ENCODE assay signal across 8 mouse cellular contexts in the genomic region with DNA sequence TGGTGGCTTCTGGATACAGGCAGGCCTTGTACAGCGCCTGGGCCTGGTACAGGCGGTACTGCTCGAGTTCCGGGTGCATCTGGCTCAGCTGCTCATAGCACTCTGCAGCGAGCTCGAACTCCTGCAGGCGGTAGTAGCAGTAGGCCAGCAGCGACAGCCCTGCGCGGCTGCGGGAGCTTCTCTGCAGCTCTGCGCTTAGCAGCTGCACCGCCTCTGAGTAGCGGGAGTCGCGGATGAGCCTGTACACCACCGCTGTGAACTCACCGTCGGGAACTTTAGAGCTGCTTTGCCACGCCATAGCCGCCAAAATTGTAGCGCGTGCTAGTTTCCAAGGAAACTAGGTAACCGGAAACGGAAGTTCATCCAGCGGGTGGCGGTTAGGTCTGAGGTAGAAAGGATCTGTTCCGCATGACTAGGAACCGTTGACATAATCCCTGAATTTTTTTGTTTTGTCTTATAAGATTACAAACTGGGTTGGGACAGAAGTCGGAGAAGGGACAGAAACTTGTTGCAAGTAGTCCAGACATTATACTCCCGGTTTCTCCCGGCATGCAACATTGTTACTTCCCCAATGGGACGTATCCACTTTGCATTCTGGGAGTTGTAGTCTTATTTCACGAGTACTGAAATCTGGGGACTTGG. TPM values are rescaled to one million over a fixed set of nuclear protein-coding genes. Genes with fewer than 3 reads are reported as not detected.
DNase-seq lines count a peak whose midpoint lies in the region; TF ChIP-seq lines count a peak whose summit lies in the region.
"Not testable (repeated sequence)": the region's sequence is repeated elsewhere in the genome, so short reads cannot be mapped to it uniquely, and the experiment has no call there.

A gene (minus strand): TSS at position 528 of the 642 bp plus-strand sequence.

- peak within 1 kb of the TSS; percentile 82 for H3K27ac ChIP-seq in left cerebral cortex, adult 2 months

- DNase-seq in adrenal gland, adult 18-20 months (ENCODE audit: low spot score in 2 of 2) = peak; percentile 55 to 70
- DNase-seq in embryo, embryonic 10.5 days (ENCODE audit: low spot score) = peak; percentile 93
- peak; percentile 68 for DNase-seq in gastrocnemius, postnatal 14 days
- peak; percentile 93 for DNase-seq in induced T-regulatory cell, adult 2 months (ENCODE audit: low read depth)
- peak; percentile 67 to 76 for DNase-seq in left cerebral cortex, adult 2 months (ENCODE audit: extremely low spot score in 1 of 2, low spot score in 2 of 2)
- DNase-seq in lung, postnatal 4 days = peak; percentile 72 to 79
- peak; percentile 87 for DNase-seq in retina, embryonic 14.5 days (ENCODE audit: low spot score)
- peak; percentile 76 for DNase-seq in thymus, postnatal 25 days

- intact Hi-C loops in gastrocnemius, postnatal 14 days (cut with DNase I; ENCODE audit: low total_unique reads) = not testable (repeated sequence)
- intact Hi-C loops in left cerebral cortex, adult 2 months (cut with DNase I) = loop anchor here (5.0 kb wide), 1 partner anchor 44 kb away; a partner anchor contains a TSS

- H3K4me3 ChIP-seq in left cerebral cortex, adult 2 months = peak within 1 kb of the TSS; percentile 51

- not testable (repeated sequence) for TF ChIP-seq CTCF in left cerebral cortex, adult 2 months (IDR thresholded peaks at IDR 0.05)

RNA-seq across cellular contexts. Expression of the gene that starts here (rescaled TPM):
- total RNA-seq in adrenal gland, adult 18-20 months (2021) = 1 to 10 TPM; 2.0 to 2.1 TPM
- 1 to 10 TPM in 1 of 2 experiments, under 1 TPM in 1; 0.82 to 1.1 TPM for total RNA-seq in gastrocnemius, postnatal 14 days (2021)
- 1 to 10 TPM; 2.9 to 3.4 TPM for total RNA-seq in left cerebral cortex, adult 2 months (2021)

Comparison
In these comparisons a context has a peak if more than half of its experiments do, and no peak if none do; other contexts are left out.
1. Peak in every context shown above with its lines: DNase-seq, H3K4me3 ChIP-seq and H3K27ac ChIP-seq.